ENCODE assay signal across 12 mouse cellular contexts in the genomic region with DNA sequence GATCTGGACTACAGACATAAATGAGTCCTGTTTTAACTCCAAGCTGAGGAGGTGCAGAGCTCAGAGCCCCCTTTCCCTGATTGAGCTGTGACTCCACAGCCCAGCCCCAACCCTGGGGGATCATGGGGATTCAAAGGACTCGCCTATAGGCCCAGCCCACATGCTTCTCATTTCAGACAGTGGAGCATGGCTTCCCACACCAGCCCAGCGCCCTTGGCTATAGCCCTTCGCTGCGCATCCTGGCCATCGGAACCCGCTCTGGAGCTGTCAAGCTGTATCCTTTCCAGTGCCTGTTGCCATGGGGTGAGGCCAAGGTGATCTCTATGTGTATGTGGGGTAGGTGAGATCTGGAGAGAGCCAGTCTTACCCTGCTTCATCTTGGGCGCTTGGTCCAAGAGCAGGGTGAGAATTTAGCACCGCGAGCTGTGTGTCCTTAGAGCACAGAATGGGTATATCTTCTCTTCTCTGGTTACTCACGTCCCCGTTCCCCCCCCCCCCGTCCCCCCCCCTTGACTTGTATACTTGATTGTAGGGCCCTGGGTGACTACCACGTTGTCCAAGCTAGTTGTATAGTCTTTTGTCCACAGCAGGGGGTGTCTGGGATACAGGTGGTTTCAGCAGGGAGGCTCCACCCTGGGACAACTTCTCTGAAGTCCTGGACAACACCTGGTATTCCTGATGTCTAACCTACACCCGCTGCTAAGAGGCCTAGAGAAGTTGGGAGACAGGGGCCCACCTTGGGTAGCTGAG. TPM values are rescaled to one million over a fixed set of nuclear protein-coding genes. Genes with fewer than 3 reads are reported as not detected.
DNase-seq lines count a peak whose midpoint lies in the region; ATAC-seq and TF ChIP-seq lines count a peak whose summit lies in the region.
"Had no signal": no experiment of that assay in that cellular context is flagged by ENCODE, and none has a peak within 500 bp of the region (broad histone marks: within the 10 kb centered on the region; RNA-seq: fewer than 3 reads in every experiment).

No protein-coding gene starts in this region.

- TF ChIP-seq EP300 in liver, postnatal 0 days (IDR thresholded peaks at IDR 0.05; ENCODE audit: low read depth): no peak

- H3K4me1 ChIP-seq in forebrain, embryonic 10.5 days: peaks cover 53% of the 10 kb centered on the region
- no peaks in the 10 kb centered on the region for H3K4me1 ChIP-seq in forebrain, embryonic 14.5 days (ENCODE audit: control insufficient read depth, insufficient read depth, low read length)
- peaks cover 51% of the 10 kb centered on the region for H3K4me1 ChIP-seq in kidney, adult 2 months (ENCODE audit: control insufficient read depth, insufficient read depth, low read length)
- H3K4me1 ChIP-seq in embryonic facial prominence, embryonic 15.5 days: peaks cover 29% of the 10 kb centered on the region
- H3K4me1 ChIP-seq in liver, postnatal 0 days (ENCODE audit: insufficient read depth): peaks cover 32% of the 10 kb centered on the region
- 0 out of 2 replicates have a peak, but pooled peaks cover 8% of the 10 kb centered on the region for H3K4me1 ChIP-seq in midbrain, embryonic 13.5 days (replicated peaks)

- no peak for ATAC-seq in forebrain, embryonic 14.5 days
- 0 out of 2 replicates have a peak, but pooled peaks have one; percentile 5 for ATAC-seq in embryonic facial prominence, embryonic 15.5 days (ENCODE audit: insufficient number of reproducible peaks, low FRiP score, low TSS enrichment, low read depth)
- ATAC-seq in liver, postnatal 0 days: no peak; the same call in 1 of the 2 replicates
- no peak for ATAC-seq in midbrain, embryonic 13.5 days
- ATAC-seq: forebrain, postnatal 0 days; hindbrain, postnatal 0 days had no signal

- TF ChIP-seq CTCF in kidney, adult 2 months (conservative IDR thresholded peaks at IDR 0.05; ENCODE audit: insufficient read depth, insufficient read length, low read depth, low read length): no peak
- TF ChIP-seq CTCF in liver, postnatal 0 days (IDR thresholded peaks at IDR 0.05; ENCODE audit: low read depth): no peak

- H3K9me3 ChIP-seq in forebrain, embryonic 10.5 days: peaks cover 7% of the 10 kb centered on the region; the same call in 1 of the 2 replicates
- H3K9me3 ChIP-seq in forebrain, embryonic 14.5 days (replicated peaks; ENCODE audit: control insufficient read depth, low read length): no peaks in the 10 kb centered on the region
- H3K9me3 ChIP-seq in embryonic facial prominence, embryonic 15.5 days (replicated peaks): no peaks in the 10 kb centered on the region
- H3K9me3 ChIP-seq in liver, postnatal 0 days (ENCODE audit: low read length): no peaks in the 10 kb centered on the region; the same call in 1 of the 2 replicates
- no peaks in the 10 kb centered on the region for H3K9me3 ChIP-seq in midbrain, embryonic 13.5 days

- H3K27ac ChIP-seq in forebrain, embryonic 10.5 days: peak overlapping the region; percentile 81; the same call in 1 of the 2 replicates
- no peak overlapping the region for H3K27ac ChIP-seq in forebrain, embryonic 14.5 days (ENCODE audit: low read depth, low read length)
- H3K27ac ChIP-seq in kidney, adult 2 months (ENCODE audit: insufficient read depth, low read depth, low read length): peak overlapping the region; percentile 84
- H3K27ac ChIP-seq in embryonic facial prominence, embryonic 15.5 days (replicated peaks): no peak overlapping the region
- peak overlapping the region; percentile 76; the same call in 1 of the 2 replicates for H3K27ac ChIP-seq in liver, postnatal 0 days (ENCODE audit: low read depth)
- H3K27ac ChIP-seq in midbrain, embryonic 13.5 days: no peak overlapping the region
- H3K27ac ChIP-seq: hindbrain, postnatal 0 days had no signal

- no peak for TF ChIP-seq POLR2A in kidney, adult 2 months (IDR thresholded peaks at IDR 0.05; ENCODE audit: low read depth, low read length)

- H3K4me3 ChIP-seq in forebrain, embryonic 10.5 days: no peak overlapping the region
- no peak overlapping the region for H3K4me3 ChIP-seq in forebrain, embryonic 14.5 days (ENCODE audit: low read depth, low read length)
- no peak overlapping the region for H3K4me3 ChIP-seq in kidney, adult 2 months (ENCODE audit: insufficient read depth, low read depth, low read length)
- H3K4me3 ChIP-seq in embryonic facial prominence, embryonic 15.5 days (replicated peaks): no peak overlapping the region
- no peak overlapping the region for H3K4me3 ChIP-seq in liver, postnatal 0 days (ENCODE audit: low read depth, low read length)
- H3K4me3 ChIP-seq in midbrain, embryonic 13.5 days (replicated peaks): no peak overlapping the region

- H3K27me3 ChIP-seq in forebrain, embryonic 10.5 days (ENCODE audit: poor library complexity, severe bottlenecking): 0 out of 2 replicates have a peak, but pooled peaks cover 11% of the 10 kb centered on the region
- H3K27me3 ChIP-seq in forebrain, embryonic 14.5 days (replicated peaks; ENCODE audit: control insufficient read depth, insufficient read depth, low read length): no peaks in the 10 kb centered on the region
- no peaks in the 10 kb centered on the region for H3K27me3 ChIP-seq in kidney, adult 2 months (replicated peaks; ENCODE audit: control insufficient read depth, insufficient read depth, low read length)
- H3K27me3 ChIP-seq in embryonic facial prominence, embryonic 15.5 days: no peaks in the 10 kb centered on the region
- H3K27me3 ChIP-seq in liver, postnatal 0 days (ENCODE audit: insufficient read depth, low read length): no peaks in the 10 kb centered on the region
- no peaks in the 10 kb centered on the region for H3K27me3 ChIP-seq in midbrain, embryonic 13.5 days

- 84% methylated on average over 13 of the region's 14 CpGs for WGBS in forebrain, embryonic 10.5 days
- whole genome bisulfite sequencing in forebrain, embryonic 14.5 days: 74% methylated on average over 13 of the region's 14 CpGs
- 61% methylated on average over 12 of the region's 14 CpGs for WGBS in kidney, adult 2 months
- 75% methylated on average over 13 of the region's 14 CpGs for WGBS in embryonic facial prominence, embryonic 15.5 days
- WGBS in liver, postnatal 0 days (ENCODE audit: insufficient replicate concordance): 76% methylated on average over 13 of the region's 14 CpGs
- WGBS in midbrain, embryonic 13.5 days: 90% methylated on average over 10 of the region's 14 CpGs

- no peak overlapping the region for H3K9ac ChIP-seq in forebrain, embryonic 14.5 days (ENCODE audit: low read length)
- no peak overlapping the region for H3K9ac ChIP-seq in embryonic facial prominence, embryonic 15.5 days
- no peak overlapping the region for H3K9ac ChIP-seq in liver, postnatal 0 days (replicated peaks)
- no peak overlapping the region for H3K9ac ChIP-seq in midbrain, embryonic 13.5 days (replicated peaks)
- H3K9ac ChIP-seq: forebrain, postnatal 0 days had no signal

- H3K4me2 ChIP-seq in forebrain, embryonic 14.5 days (ENCODE audit: low read length): no peak overlapping the region
- no peak overlapping the region for H3K4me2 ChIP-seq in embryonic facial prominence, embryonic 15.5 days (replicated peaks)
- H3K4me2 ChIP-seq in liver, postnatal 0 days (ENCODE audit: low read depth, low read length): no peak overlapping the region
- no peak overlapping the region for H3K4me2 ChIP-seq in midbrain, embryonic 13.5 days (replicated peaks)

- H3K36me3 ChIP-seq in forebrain, embryonic 10.5 days (replicated peaks): peaks cover 12% of the 10 kb centered on the region; the same call in 1 of the 2 replicates
- no peaks in the 10 kb centered on the region for H3K36me3 ChIP-seq in forebrain, embryonic 14.5 days (ENCODE audit: control insufficient read depth, insufficient read depth, low read length)
- peaks cover 9% of the 10 kb centered on the region for H3K36me3 ChIP-seq in kidney, adult 2 months (ENCODE audit: control insufficient read depth, insufficient read depth, low read length)
- peaks cover 9% of the 10 kb centered on the region; the same call in 1 of the 2 replicates for H3K36me3 ChIP-seq in embryonic facial prominence, embryonic 15.5 days
- peaks cover 27% of the 10 kb centered on the region for H3K36me3 ChIP-seq in liver, postnatal 0 days (replicated peaks; ENCODE audit: insufficient read depth, low read length)
- no peaks in the 10 kb centered on the region for H3K36me3 ChIP-seq in midbrain, embryonic 13.5 days

- no peak for DNase-seq in forebrain, embryonic 10.5 days (ENCODE audit: extremely low spot score, low spot score)
- no peak for DNase-seq in forebrain, embryonic 14.5 days (ENCODE audit: low spot score)
- peak; percentile 46 for DNase-seq in kidney, adult 2 months
- no peak for DNase-seq in kidney, adult 9 months
- no peak for DNase-seq in liver, postnatal 0 days
- DNase-seq in right cerebral cortex, postnatal 4 days: no peak
- DNase-seq: cerebellum, postnatal 36 days; forebrain, postnatal 0 days; gastrocnemius, postnatal 36 days had no signal

RNA-seq across cellular contexts. Expression of gene Myo15b, which starts 14.9 kb away (rescaled TPM):
- polyA plus RNA-seq in forebrain, embryonic 10.5 days (2016; fragmentation: Nextera tagmentation; extraction: Ambion mirVana): 0.06 and 0.11 TPM in 2 replicates
- not detected in 2 replicates for polyA plus RNA-seq in forebrain, embryonic 14.5 days (2014; fragmentation: Nextera tagmentation; extraction: Ambion mirVana)
- polyA plus RNA-seq in kidney, adult 2 months (2012; rRNA removed): 104 and 132 TPM in 2 replicates
- 0.54 and 0.57 TPM in 2 replicates for polyA plus RNA-seq in embryonic facial prominence, embryonic 15.5 days (2015; fragmentation: Nextera tagmentation; extraction: Ambion mirVana)
- polyA plus RNA-seq in liver, postnatal 0 days (2015; fragmentation: Nextera tagmentation; extraction: Ambion mirVana): 2.4 and 2.7 TPM in 2 replicates
- polyA plus RNA-seq in midbrain, embryonic 13.5 days (2015; fragmentation: Nextera tagmentation; extraction: Ambion mirVana): 0.08 and 0.27 TPM in 2 replicates

RNA-seq across cellular contexts. Expression of gene Llgl2, which starts 19.5 kb away (rescaled TPM):
- 7.5 and 7.6 TPM in 2 replicates for polyA plus RNA-seq in forebrain, embryonic 10.5 days (2016; fragmentation: Nextera tagmentation; extraction: Ambion mirVana)
- polyA plus RNA-seq in forebrain, embryonic 14.5 days (2014; fragmentation: Nextera tagmentation; extraction: Ambion mirVana): 0.70 and 1.3 TPM in 2 replicates
- 153 and 166 TPM in 2 replicates for polyA plus RNA-seq in kidney, adult 2 months (2012; rRNA removed)
- 21.8 and 22.6 TPM in 2 replicates for polyA plus RNA-seq in embryonic facial prominence, embryonic 15.5 days (2015; fragmentation: Nextera tagmentation; extraction: Ambion mirVana)
- polyA plus RNA-seq in liver, postnatal 0 days (2015; fragmentation: Nextera tagmentation; extraction: Ambion mirVana): 15.1 and 20.9 TPM in 2 replicates
- polyA plus RNA-seq in midbrain, embryonic 13.5 days (2015; fragmentation: Nextera tagmentation; extraction: Ambion mirVana): 0.66 and 0.76 TPM in 2 replicates

RNA-seq across cellular contexts. Expression of gene Tsen54, which starts 28.8 kb away (rescaled TPM):
- polyA plus RNA-seq in forebrain, embryonic 10.5 days (2016; fragmentation: Nextera tagmentation; extraction: Ambion mirVana): 34.7 and 41.0 TPM in 2 replicates
- 15.2 and 19.1 TPM in 2 replicates for polyA plus RNA-seq in forebrain, embryonic 14.5 days (2014; fragmentation: Nextera tagmentation; extraction: Ambion mirVana)
- 36.4 and 43.4 TPM in 2 replicates for polyA plus RNA-seq in kidney, adult 2 months (2012; rRNA removed)
- 31.5 and 34.8 TPM in 2 replicates for polyA plus RNA-seq in embryonic facial prominence, embryonic 15.5 days (2015; fragmentation: Nextera tagmentation; extraction: Ambion mirVana)
- 7.7 and 8.8 TPM in 2 replicates for polyA plus RNA-seq in liver, postnatal 0 days (2015; fragmentation: Nextera tagmentation; extraction: Ambion mirVana)
- polyA plus RNA-seq in midbrain, embryonic 13.5 days (2015; fragmentation: Nextera tagmentation; extraction: Ambion mirVana): 24.8 and 25.8 TPM in 2 replicates

RNA-seq across cellular contexts. Expression of gene Caskin2, which starts 29.9 kb away (rescaled TPM):
- polyA plus RNA-seq in forebrain, embryonic 10.5 days (2016; fragmentation: Nextera tagmentation; extraction: Ambion mirVana): 18.3 and 19.2 TPM in 2 replicates
- 8.0 and 8.9 TPM in 2 replicates for polyA plus RNA-seq in forebrain, embryonic 14.5 days (2014; fragmentation: Nextera tagmentation; extraction: Ambion mirVana)
- polyA plus RNA-seq in kidney, adult 2 months (2012; rRNA removed): 36.9 and 46.7 TPM in 2 replicates
- 19.0 TPM in 2 replicates for polyA plus RNA-seq in embryonic facial prominence, embryonic 15.5 days (2015; fragmentation: Nextera tagmentation; extraction: Ambion mirVana)
- 3.2 and 3.3 TPM in 2 replicates for polyA plus RNA-seq in liver, postnatal 0 days (2015; fragmentation: Nextera tagmentation; extraction: Ambion mirVana)
- polyA plus RNA-seq in midbrain, embryonic 13.5 days (2015; fragmentation: Nextera tagmentation; extraction: Ambion mirVana): 10.3 and 12.3 TPM in 2 replicates

RNA-seq across cellular contexts. Expression of gene Smim5, which starts 56.5 kb away (rescaled TPM):
- 1.2 and 2.4 TPM in 2 replicates for polyA plus RNA-seq in forebrain, embryonic 10.5 days (2016; fragmentation: Nextera tagmentation; extraction: Ambion mirVana)
- polyA plus RNA-seq in forebrain, embryonic 14.5 days (2014; fragmentation: Nextera tagmentation; extraction: Ambion mirVana): 0.52 and 1.6 TPM in 2 replicates
- polyA plus RNA-seq in kidney, adult 2 months (2012; rRNA removed): 26.1 and 26.7 TPM in 2 replicates
- 19.6 and 23.0 TPM in 2 replicates for polyA plus RNA-seq in embryonic facial prominence, embryonic 15.5 days (2015; fragmentation: Nextera tagmentation; extraction: Ambion mirVana)
- 16.8 and 21.5 TPM in 2 replicates for polyA plus RNA-seq in liver, postnatal 0 days (2015; fragmentation: Nextera tagmentation; extraction: Ambion mirVana)
- polyA plus RNA-seq in midbrain, embryonic 13.5 days (2015; fragmentation: Nextera tagmentation; extraction: Ambion mirVana): 0.97 and 1.4 TPM in 2 replicates

Comparison
In these comparisons a context has a peak if more than half of its experiments do, and no peak if none do; other contexts are left out.
1. H3K27ac ChIP-seq: peak in forebrain, embryonic 10.5 days (single experiment), kidney, adult 2 months (single experiment) and liver, postnatal 0 days (single experiment); none in forebrain, embryonic 14.5 days (single experiment), embryonic facial prominence, embryonic 15.5 days (single experiment) and midbrain, embryonic 13.5 days (single experiment).
2. RNA of gene Myo15b, which starts 14.9 kb away (polyA plus RNA-seq): 104 to 132 TPM in kidney, adult 2 months; 2.4 to 2.7 TPM in liver, postnatal 0 days, 0.54 to 0.57 TPM in embryonic facial prominence, embryonic 15.5 days, 0.06 to 0.11 TPM in forebrain, embryonic 10.5 days, 0.08 to 0.27 TPM in midbrain, embryonic 13.5 days and not detected in forebrain, embryonic 14.5 days; every median in the first group is over 10 times any median in the second.